Mouse (Mus musculus): ENCODE data around the gene Tmem60.

The Tmem60 gene

GRCm38 (mm10) chr5:20906191-20906590 is 24.2 kb downstream of the Tmem60 start:
- CTCF ChIA-PET: no interaction called here

- CTCF ChIA-PET: interaction anchor here (1.3 kb wide), 1 partner anchor 13 kb away, joined by 4 read pairs; no protein-coding TSS in a partner anchor
These were observed 29.8 kb downstream of the Tmem60 start for GRCm38 (mm10) chr5:20911741-20912140.

GRCm38 (mm10) chr5:20913372-20914275 is 31.6 kb downstream of the Tmem60 start:
- CTCF ChIA-PET: interaction anchor here (0.9 to 1.4 kb wide), 6 partner anchors 11 to 60 kb away, joined by 3 to 4 read pairs (median 4); no protein-coding TSS in a partner anchor

- CTCF ChIA-PET: no interaction called here
These were observed 37.0 kb downstream of the Tmem60 start for GRCm38 (mm10) chr5:20918967-20919366.

- CTCF ChIA-PET: no interaction called here
These were observed 37.6 kb downstream of the Tmem60 start for GRCm38 (mm10) chr5:20919566-20919965.

- CTCF ChIA-PET: interaction anchor here (1.6 kb wide), 1 partner anchor 12 kb away, joined by 4 read pairs; no protein-coding TSS in a partner anchor
These were observed 42.6 kb downstream of the Tmem60 start for GRCm38 (mm10) chr5:20924608-20925007.

- CTCF ChIA-PET: interaction anchor here (1.6 kb wide), 1 partner anchor 13 kb away, joined by 4 read pairs; no protein-coding TSS in a partner anchor
These were observed 43.5 kb downstream of the Tmem60 start for GRCm38 (mm10) chr5:20925451-20925850.

- CTCF ChIA-PET: interaction anchor here (0.7 kb wide), 1 partner anchor 19 kb away, joined by 3 read pairs; no protein-coding TSS in a partner anchor
These were observed 47.7 kb downstream of the Tmem60 start for GRCm38 (mm10) chr5:20929669-20930151.

- CTCF ChIA-PET: no interaction called here
These were observed 48.4 kb downstream of the Tmem60 start for GRCm38 (mm10) chr5:20930430-20930829.

- CTCF ChIA-PET: interaction anchor here (0.5 kb wide), 1 partner anchor 18 kb away, joined by 3 read pairs; no protein-coding TSS in a partner anchor
These were observed 49.3 kb downstream of the Tmem60 start for GRCm38 (mm10) chr5:20931300-20931699.

GRCm38 (mm10) chr5:20932585-20932984 is 50.6 kb downstream of the Tmem60 start:
- CTCF ChIA-PET: interaction anchor here (0.7 kb wide), 1 partner anchor 206 kb away, joined by 3 read pairs; no protein-coding TSS in a partner anchor

GRCm38 (mm10) chr5:20935934-20936333 is 53.9 kb downstream of the Tmem60 start:
- CTCF ChIA-PET: interaction anchor here (0.7 kb wide), 1 partner anchor 38 kb away, joined by 8 read pairs; no protein-coding TSS in a partner anchor
